Mouse (Mus musculus) CH12.LX (cell line): ENCODE results near the gene Rcan2.

ENCODE experiments used
- CTCF ChIP-seq, 2 experiments: IDR thresholded peaks in 1 of 2; conservative IDR thresholded peaks in 1 of 2; 2 replicates each; pipeline ENCODE4 v1.5.1; 2011 to 2012; ENCODE audit warnings: low read depth in 2 of 2, low read length in 2 of 2, improper control_type of control experiment in 1 of 2, inconsistent platforms in 1 of 2, mild to moderate bottlenecking in 1 of 2, moderate library complexity in 1 of 2
- E2F4 ChIP-seq: IDR thresholded peaks from 2 replicates; pipeline ENCODE4 v1.6.1; 2011; ENCODE audit warnings: low read depth, low read length, improper control_type of control experiment; ENCODE audit not compliant: insufficient replicate concordance
- EP300 ChIP-seq: IDR thresholded peaks from 2 replicates; pipeline ENCODE4 v1.6.1; 2011; ENCODE audit warnings: low read length, improper control_type of control experiment
- ETS1 ChIP-seq: conservative IDR thresholded peaks from 2 replicates; pipeline ENCODE4 v1.6.1; 2012; ENCODE audit warnings: low read depth, mild to moderate bottlenecking, inconsistent platforms, low read length, improper control_type of control experiment, moderate library complexity
- HCFC1 ChIP-seq: IDR thresholded peaks from 2 replicates; pipeline ENCODE4 v1.6.1; 2012; ENCODE audit warnings: low read depth, mild to moderate bottlenecking, inconsistent platforms, low read length, improper control_type of control experiment
- MAX ChIP-seq: IDR thresholded peaks from 2 replicates; pipeline ENCODE4 v1.6.1; 2011; ENCODE audit warnings: low read length, improper control_type of control experiment
- MAZ ChIP-seq: IDR thresholded peaks from 2 replicates; pipeline ENCODE4 v1.6.1; 2012; ENCODE audit warnings: low read depth, mild to moderate bottlenecking, inconsistent platforms, low read length, improper control_type of control experiment, moderate library complexity
- MYC ChIP-seq: IDR thresholded peaks from 2 replicates; pipeline ENCODE4 v1.6.1; 2011; ENCODE audit warnings: low read depth, mild to moderate bottlenecking, improper control_type of control experiment, low read length
- NELFE ChIP-seq: IDR thresholded peaks from 2 replicates; pipeline ENCODE4 v1.6.1; 2011; ENCODE audit warnings: low read depth, low read length, improper control_type of control experiment
- NRF1 ChIP-seq: IDR thresholded peaks from 2 replicates; pipeline ENCODE4 v1.6.1; 2014; ENCODE audit warnings: low read depth, mild to moderate bottlenecking, inconsistent platforms, low read length, improper control_type of control experiment, moderate library complexity
- POLR2A ChIP-seq: IDR thresholded peaks from 2 replicates; pipeline ENCODE4 v1.6.1; 2011; ENCODE audit warnings: low read depth, mild to moderate bottlenecking, improper control_type of control experiment, low read length
- ZMIZ1 ChIP-seq: IDR thresholded peaks from 2 replicates; pipeline ENCODE4 v1.6.1; 2012; ENCODE audit warnings: low read depth, mild to moderate bottlenecking, inconsistent platforms, low read length, improper control_type of control experiment
- ZNF384 ChIP-seq: IDR thresholded peaks from 2 replicates; pipeline ENCODE4 v1.6.1; 2012; ENCODE audit warnings: low read depth, low read length, improper control_type of control experiment, inconsistent platforms

GRCm38 (mm10) chr17:44038656-44039055 is 237.5 kb downstream of the Rcan2 start:
- TF ChIP-seq HCFC1 (no peak), ZNF384 (peak; percentile 75), CTCF (conservative IDR thresholded peaks at IDR 0.05 in 1 of 2, IDR thresholded peaks at IDR 0.05 in 1 of 2; ENCODE audit: low read depth in 2 of 2, low read length in 2 of 2) (peak in 1 of 2 experiments; percentile 63; a peak in 2 of 4 replicates), MAZ (no peak), E2F4 (no peak), NRF1 (no peak), ZMIZ1 (no peak), MYC (no peak), MAX (no peak), ETS1 (no peak), POLR2A (no peak), NELFE (no peak), EP300 (no peak)
